Mouse (Mus musculus) gastrocnemius, postnatal 10 days (tissue): ENCODE results near the gene 2410015M20Rik. TPM values are rescaled to one million over a fixed set of nuclear protein-coding genes. Genes with fewer than 3 reads are reported as not detected.

Source experiments
- DNase-seq: peaks from one replicate; pipeline ENCODE4 v3.0.0; 2021; ENCODE audit warnings: mixed read lengths
- total RNA-seq, 2 experiments: library from RNA; stranded (reverse); gene quantifications; 2 replicates each; pipeline ENCODE4 v1.2.3; 2021

2410015M20Rik gene
- total RNA-seq, 2 experiments from 2014 or later: 212 to 233 TPM

- no peak for DNase-seq
Measured at GRCm38 (mm10) chr17:56570287-56570686, 39.3 kb downstream of the 2410015M20Rik start.

GRCm38 (mm10) chr17:56567370-56567769 is 42.2 kb downstream of the 2410015M20Rik start:
- DNase-seq: no peak

DNA sequence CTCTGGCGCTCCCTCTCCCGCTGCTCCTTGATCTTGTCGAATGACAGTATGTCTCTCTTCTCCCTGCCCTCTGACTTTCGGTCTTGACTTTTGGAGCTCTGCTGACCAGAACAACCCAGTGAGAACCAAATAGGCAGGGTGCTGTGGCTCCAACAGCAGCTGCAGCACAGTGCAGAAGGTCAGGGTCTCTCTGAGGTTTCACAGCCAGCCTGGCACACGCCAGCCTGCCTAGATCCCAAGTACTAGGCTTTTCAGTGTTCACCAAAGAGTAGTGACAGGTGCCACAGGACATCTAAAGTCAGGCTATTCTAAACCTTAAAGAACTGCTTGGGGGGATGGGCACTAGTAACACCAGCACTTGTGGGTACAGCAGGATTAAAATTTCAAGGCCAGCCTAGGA is 42.7 kb downstream of the 2410015M20Rik start:
- no peak for DNase-seq

DNA sequence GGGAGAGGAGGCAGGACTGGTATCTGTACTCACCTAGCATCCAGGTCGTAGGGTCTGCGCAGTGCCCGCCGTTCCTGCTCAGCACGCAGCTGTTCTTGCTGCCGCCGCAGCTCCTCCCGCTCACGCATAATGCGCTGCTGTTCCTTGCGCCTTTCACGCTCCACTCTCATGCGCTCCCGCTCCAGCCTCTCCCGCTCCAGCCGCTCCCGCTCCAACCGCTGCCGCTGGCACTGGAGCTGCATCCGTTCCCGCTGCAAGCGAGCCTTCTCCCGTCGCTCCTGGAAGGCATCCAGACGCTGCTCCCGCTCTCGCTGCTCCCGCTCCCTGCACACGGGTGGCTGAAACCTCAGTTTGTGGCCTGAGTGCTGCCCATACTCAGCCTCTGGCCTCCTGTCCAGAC is 43.3 kb downstream of the 2410015M20Rik start:
- DNase-seq: no peak

- no peak for DNase-seq
Measured at GRCm38 (mm10) chr17:56561866-56562265, 47.7 kb downstream of the 2410015M20Rik start.

DNA sequence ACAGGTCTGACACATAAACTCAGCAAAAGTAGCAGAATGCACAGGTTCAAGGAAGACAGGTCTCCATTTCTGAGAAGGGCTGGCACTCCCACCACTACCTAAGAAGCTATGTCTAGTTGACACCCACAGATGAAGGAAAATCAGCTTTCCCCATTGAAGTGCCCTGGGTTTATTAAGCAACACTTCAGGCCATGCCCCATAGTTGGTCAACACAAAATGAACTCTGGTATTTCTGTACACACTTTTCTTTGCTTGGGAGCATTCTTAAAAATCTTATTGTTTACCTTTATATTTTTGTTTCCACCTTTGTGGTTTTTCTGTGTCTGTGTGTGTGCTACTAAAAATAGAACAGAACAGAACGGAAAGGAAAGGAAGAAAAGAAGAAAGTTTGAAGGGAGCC is 49.4 kb downstream of the 2410015M20Rik start:
- DNase-seq: no peak

DNA sequence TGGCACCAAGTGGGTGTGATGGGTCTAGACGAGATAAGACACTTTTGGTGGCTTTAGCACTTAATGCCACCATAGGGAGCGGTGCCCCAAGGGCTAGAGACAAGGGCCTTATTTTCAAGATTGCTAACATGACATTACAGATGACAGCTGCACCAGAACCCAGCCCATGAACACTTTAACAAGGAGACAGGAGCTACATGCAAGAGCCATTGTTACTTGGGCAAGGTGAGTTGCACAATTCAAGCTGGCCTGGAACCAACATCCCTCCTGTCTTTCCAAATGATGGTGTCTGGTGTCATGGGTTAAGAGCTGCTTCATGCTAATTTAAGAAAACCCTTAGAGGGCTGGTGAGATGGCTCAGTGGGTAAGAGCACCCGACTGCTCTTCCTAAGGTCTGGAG is 50.2 kb downstream of the 2410015M20Rik start:
- no peak for DNase-seq

DNA sequence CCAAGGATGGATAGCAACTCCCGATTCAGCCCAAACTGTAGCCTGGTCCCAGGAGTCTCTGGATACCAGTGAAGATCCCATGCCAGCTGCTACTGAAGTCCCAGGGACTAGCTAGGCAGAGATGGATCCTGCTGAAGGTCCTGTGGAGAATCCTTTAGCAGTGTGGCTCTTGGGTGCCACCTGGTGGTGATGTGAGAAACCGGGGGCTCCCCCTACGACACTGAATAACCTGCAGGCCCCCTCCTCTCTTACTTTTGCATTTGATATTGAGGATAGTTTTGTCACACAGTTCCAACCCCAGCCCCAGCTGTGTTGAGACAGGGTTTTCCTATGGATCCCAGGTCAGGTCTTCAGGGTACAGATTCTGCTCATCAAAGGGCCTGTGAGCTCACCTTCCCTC is 51.1 kb downstream of the 2410015M20Rik start:
- peak; percentile 76 for DNase-seq

Other genes with a start within 250 kb of the 2410015M20Rik start
- gene Ptprs, start 133.3 kb downstream of the 2410015M20Rik start, total RNA-seq: 10 to 100 TPM; 64.1 to 94.7 TPM
- gene Znrf4, start 97.3 kb downstream of the 2410015M20Rik start, total RNA-seq: not detected
- gene Gm20219, start 55.4 kb downstream of the 2410015M20Rik start, total RNA-seq: 1 to 10 TPM in 1 of 2 experiments, under 1 TPM in 1; 0.31 to 1.2 TPM
- 10 to 100 TPM; 38.6 to 55.9 TPM for gene Safb2, start 25.2 kb downstream of the 2410015M20Rik start, total RNA-seq
- 10 to 100 TPM; 57.1 to 69.2 TPM for gene Safb, start 24.9 kb downstream of the 2410015M20Rik start, total RNA-seq
- gene Rpl36, start 3.6 kb upstream of the 2410015M20Rik start, total RNA-seq: 100 to 1,000 TPM; 881 to 906 TPM
- 10 to 100 TPM; 49.3 to 51.6 TPM for gene Lonp1, start 17.1 kb upstream of the 2410015M20Rik start, total RNA-seq
- gene Catsperd, start 18.4 kb upstream of the 2410015M20Rik start, total RNA-seq: under 1 TPM in 1 of 2 experiments, not detected in 1; 0.09 TPM
- gene Ranbp3, start 63.5 kb upstream of the 2410015M20Rik start, total RNA-seq: 10 to 100 TPM; 38.5 to 46.3 TPM
- 100 to 1,000 TPM; 377 to 422 TPM for gene Ndufa11, start 108.0 kb upstream of the 2410015M20Rik start, total RNA-seq
- gene Vmac, start 108.3 kb upstream of the 2410015M20Rik start, total RNA-seq: 1 to 10 TPM; 6.6 to 7.0 TPM
- 1 to 10 TPM in 1 of 2 experiments, under 1 TPM in 1; 0.95 to 1.4 TPM for gene Nrtn, start 147.8 kb upstream of the 2410015M20Rik start, total RNA-seq
- 10 to 100 TPM; 17.3 to 21.1 TPM for gene Dus3l, start 155.0 kb upstream of the 2410015M20Rik start, total RNA-seq
- under 1 TPM; 0.19 to 0.20 TPM for gene Prr22, start 160.5 kb upstream of the 2410015M20Rik start, total RNA-seq
- gene Rfx2, start 221.2 kb upstream of the 2410015M20Rik start, total RNA-seq: 1 to 10 TPM; 2.6 to 5.5 TPM